Mouse (Mus musculus): ENCODE measurements around the gene Zfp462. TPM values are rescaled to one million over a fixed set of nuclear protein-coding genes. Genes with fewer than 3 reads are reported as not detected.

Zfp462 gene
- polyA plus RNA-seq, 1 experiment: 0.06 TPM

- Histone ChIP-seq H3K9me3 (peaks cover 33% of the 10 kb centered on the region), H3K4me3 (replicated peaks) (no peak overlapping the region), H3K4me1 (peaks cover 2% of the 10 kb centered on the region; the same call in 1 of the 2 replicates), H3K36me3 (replicated peaks; ENCODE audit: low read length) (no peaks in the 10 kb centered on the region), H3K27me3 (replicated peaks) (no peaks in the 10 kb centered on the region)
- TF ChIP-seq GATA1 (IDR thresholded peaks at IDR 0.05; ENCODE audit: borderline replicate concordance, low read length) (no peak), FLI1 (IDR thresholded peaks at IDR 0.05; ENCODE audit: low read length) (no peak)
Observed at GRCm38 (mm10) chr4:54967166-54967565, 22.3 kb downstream of the Zfp462 start.

GRCm38 (mm10) chr4:54967721-54968120, 22.9 kb downstream of the Zfp462 start:
- Histone ChIP-seq H3K4me1 (peaks cover 2% of the 10 kb centered on the region; the same call in 1 of the 2 replicates), H3K27me3 (replicated peaks) (no peaks in the 10 kb centered on the region), H3K4me3 (replicated peaks) (no peak overlapping the region), H3K9me3 (peaks cover 36% of the 10 kb centered on the region), H3K36me3 (replicated peaks; ENCODE audit: low read length) (no peaks in the 10 kb centered on the region)
- TF ChIP-seq GATA1 (IDR thresholded peaks at IDR 0.05; ENCODE audit: borderline replicate concordance, low read length) (no peak), FLI1 (IDR thresholded peaks at IDR 0.05; ENCODE audit: low read length) (no peak)

GRCm38 (mm10) chr4:54969671-54970295, 24.9 kb downstream of the Zfp462 start:
- no peaks in the 10 kb centered on the region for H3K36me3 ChIP-seq (replicated peaks; ENCODE audit: low read length)
- H3K27me3 ChIP-seq (replicated peaks): no peaks in the 10 kb centered on the region
- H3K9me3 ChIP-seq: peaks cover 41% of the 10 kb centered on the region
- no peak overlapping the region for H3K4me3 ChIP-seq (replicated peaks)
- H3K4me1 ChIP-seq: peaks cover 2% of the 10 kb centered on the region; the same call in 1 of the 2 replicates
- TF ChIP-seq GATA1 (IDR thresholded peaks at IDR 0.05; ENCODE audit: borderline replicate concordance, low read length) (no peak), FLI1 (IDR thresholded peaks at IDR 0.05; ENCODE audit: low read length) (no peak)

GRCm38 (mm10) chr4:54971386-54971785, 26.5 kb downstream of the Zfp462 start:
- H3K4me1 ChIP-seq: no peaks in the 10 kb centered on the region
- H3K27me3 ChIP-seq (replicated peaks): no peaks in the 10 kb centered on the region
- H3K4me3 ChIP-seq (replicated peaks): no peak overlapping the region
- no peaks in the 10 kb centered on the region for H3K36me3 ChIP-seq (replicated peaks; ENCODE audit: low read length)
- peaks cover 45% of the 10 kb centered on the region for H3K9me3 ChIP-seq
- no peak for TF ChIP-seq FLI1 (IDR thresholded peaks at IDR 0.05; ENCODE audit: low read length)
- TF ChIP-seq GATA1 (IDR thresholded peaks at IDR 0.05; ENCODE audit: borderline replicate concordance, low read length): no peak

GRCm38 (mm10) chr4:54972096-54972495, 27.2 kb downstream of the Zfp462 start:
- Histone ChIP-seq H3K4me1 (no peaks in the 10 kb centered on the region), H3K27me3 (replicated peaks) (no peaks in the 10 kb centered on the region)

GRCm38 (mm10) chr4:54972827-54973560, 28.1 kb downstream of the Zfp462 start:
- Histone ChIP-seq H3K27me3 (replicated peaks) (no peaks in the 10 kb centered on the region), H3K4me1 (no peaks in the 10 kb centered on the region), H3K4me3 (replicated peaks) (no peak overlapping the region), H3K9me3 (peaks cover 34% of the 10 kb centered on the region), H3K36me3 (replicated peaks; ENCODE audit: low read length) (no peaks in the 10 kb centered on the region)
- TF ChIP-seq FLI1 (IDR thresholded peaks at IDR 0.05; ENCODE audit: low read length) (no peak), GATA1 (IDR thresholded peaks at IDR 0.05; ENCODE audit: borderline replicate concordance, low read length) (no peak)

More at GRCm38 (mm10) chr4:54972096-54972495, 27.2 kb downstream of the Zfp462 start:
- Histone ChIP-seq H3K4me3 (replicated peaks) (no peak overlapping the region), H3K9me3 (peaks cover 38% of the 10 kb centered on the region), H3K36me3 (replicated peaks; ENCODE audit: low read length) (no peaks in the 10 kb centered on the region)
- TF ChIP-seq FLI1 (IDR thresholded peaks at IDR 0.05; ENCODE audit: low read length): no peak

GRCm38 (mm10) chr4:54979771-54980472, 35.1 kb downstream of the Zfp462 start:
- Histone ChIP-seq H3K27me3 (replicated peaks) (no peaks in the 10 kb centered on the region), H3K4me1 (no peaks in the 10 kb centered on the region), H3K36me3 (replicated peaks; ENCODE audit: low read length) (no peaks in the 10 kb centered on the region), H3K9me3 (peaks cover 37% of the 10 kb centered on the region), H3K4me3 (replicated peaks) (no peak overlapping the region)
- TF ChIP-seq GATA1 (IDR thresholded peaks at IDR 0.05; ENCODE audit: borderline replicate concordance, low read length): no peak

GRCm38 (mm10) chr4:54984502-54984901, 39.7 kb downstream of the Zfp462 start:
- no peaks in the 10 kb centered on the region for H3K27me3 ChIP-seq (replicated peaks)
- H3K4me3 ChIP-seq (replicated peaks): no peak overlapping the region
- H3K4me1 ChIP-seq: no peaks in the 10 kb centered on the region
- TF ChIP-seq FLI1 (IDR thresholded peaks at IDR 0.05; ENCODE audit: low read length) (no peak), GATA1 (IDR thresholded peaks at IDR 0.05; ENCODE audit: borderline replicate concordance, low read length) (no peak)
- H3K36me3 ChIP-seq (replicated peaks; ENCODE audit: low read length): no peaks in the 10 kb centered on the region
- H3K9me3 ChIP-seq: peaks cover 30% of the 10 kb centered on the region

- TF ChIP-seq FLI1 (IDR thresholded peaks at IDR 0.05; ENCODE audit: low read length): no peak
- no peaks in the 10 kb centered on the region for H3K27me3 ChIP-seq (replicated peaks)
- no peaks in the 10 kb centered on the region for H3K4me1 ChIP-seq
- H3K4me3 ChIP-seq (replicated peaks): no peak overlapping the region
- H3K9me3 ChIP-seq: peaks cover 12% of the 10 kb centered on the region; the same call in 1 of the 2 replicates
- no peaks in the 10 kb centered on the region for H3K36me3 ChIP-seq (replicated peaks; ENCODE audit: low read length)
Observed at GRCm38 (mm10) chr4:54986671-54987070, 41.8 kb downstream of the Zfp462 start.

- H3K9me3 ChIP-seq: peaks cover 18% of the 10 kb centered on the region
- no peaks in the 10 kb centered on the region for H3K27me3 ChIP-seq (replicated peaks)
- H3K4me3 ChIP-seq (replicated peaks): no peak overlapping the region
- H3K4me1 ChIP-seq: no peaks in the 10 kb centered on the region
- TF ChIP-seq FLI1 (IDR thresholded peaks at IDR 0.05; ENCODE audit: low read length): no peak
- no peak for TF ChIP-seq GATA1 (IDR thresholded peaks at IDR 0.05; ENCODE audit: borderline replicate concordance, low read length)
- no peaks in the 10 kb centered on the region for H3K36me3 ChIP-seq (replicated peaks; ENCODE audit: low read length)
Observed at GRCm38 (mm10) chr4:54987256-54987655, 42.4 kb downstream of the Zfp462 start.
